Mouse (Mus musculus) cortical plate, adult 2 months (tissue): ENCODE data around the gene Eipr1. TPM values are rescaled to one million over a fixed set of nuclear protein-coding genes. Genes with fewer than 3 reads are reported as not detected.

ENCODE experiments used
- H3K27ac ChIP-seq: fragments of 200-500 bp; 2 replicates; pipeline ENCODE4 v1.5.1; 2012; ENCODE audit warnings: low read length, control low read depth, inconsistent platforms; ENCODE audit not compliant: insufficient read depth
- H3K4me1 ChIP-seq: fragments of 200-500 bp; 2 replicates; pipeline ENCODE4 v1.6.1; 2011; ENCODE audit warnings: low read length; ENCODE audit not compliant: control insufficient read depth, insufficient read depth
- H3K4me3 ChIP-seq: fragments of 200-500 bp; 2 replicates; pipeline ENCODE4 v1.5.1; 2011; ENCODE audit warnings: mild to moderate bottlenecking, low read length, control low read depth; ENCODE audit not compliant: insufficient read depth
- CTCF ChIP-seq: fragments of 200-500 bp; IDR thresholded peaks from 2 replicates; pipeline ENCODE4 v1.5.1; 2011; ENCODE audit warnings: mild to moderate bottlenecking, control low read depth, low read length; ENCODE audit not compliant: insufficient read depth; ENCODE audit errors: extremely low read depth
- POLR2A ChIP-seq: fragments of 200-500 bp; IDR thresholded peaks from 2 replicates; pipeline ENCODE4 v1.6.1; 2011; ENCODE audit warnings: mild to moderate bottlenecking, low read length, control low read depth; ENCODE audit not compliant: insufficient read depth; ENCODE audit errors: extremely low read depth
- polyA plus RNA-seq: library from polyadenylated mRNA; depleted of rRNA; stranded (reverse); fragments of >200 nt; gene quantifications from 2 replicates; pipeline ENCODE4 v1.2.3, GENCODE M21; 2012

The Eipr1 gene
- polyA plus RNA-seq, 1 experiment = 60.1 TPM

- H3K27ac ChIP-seq = no peak overlapping the region
- H3K4me1 ChIP-seq = peaks cover 8% of the 10 kb centered on the region
- TF ChIP-seq POLR2A (no peak), CTCF (no peak)
- no peak overlapping the region for H3K4me3 ChIP-seq
Observed at GRCm38 (mm10) chr12:28835683-28836082, 84.1 kb downstream of the Eipr1 start.

- H3K27ac ChIP-seq = no peak overlapping the region
- TF ChIP-seq POLR2A = no peak
- no peak for TF ChIP-seq CTCF
- H3K4me1 ChIP-seq = peaks cover 8% of the 10 kb centered on the region
- H3K4me3 ChIP-seq = no peak overlapping the region
Observed at GRCm38 (mm10) chr12:28838268-28838667, 86.7 kb downstream of the Eipr1 start.

GRCm38 (mm10) chr12:28838971-28839370 lies 87.4 kb downstream of the Eipr1 start:
- H3K4me3 ChIP-seq = no peak overlapping the region
- peaks cover 8% of the 10 kb centered on the region for H3K4me1 ChIP-seq
- no peak overlapping the region for H3K27ac ChIP-seq
- TF ChIP-seq CTCF (no peak), POLR2A (no peak)

- TF ChIP-seq CTCF = no peak
- TF ChIP-seq POLR2A = no peak
- Histone ChIP-seq H3K27ac (no peak overlapping the region), H3K4me1 (peaks cover 5% of the 10 kb centered on the region), H3K4me3 (no peak overlapping the region)
Observed at GRCm38 (mm10) chr12:28841179-28841698, 89.6 kb downstream of the Eipr1 start.

- H3K4me1 ChIP-seq = no peaks in the 10 kb centered on the region
- TF ChIP-seq POLR2A (no peak), CTCF (no peak)
- no peak overlapping the region for H3K4me3 ChIP-seq
- H3K27ac ChIP-seq = no peak overlapping the region
Observed at GRCm38 (mm10) chr12:28845811-28846210, 94.2 kb downstream of the Eipr1 start.

- no peak overlapping the region for H3K27ac ChIP-seq
- TF ChIP-seq POLR2A (no peak), CTCF (no peak)
- no peak overlapping the region for H3K4me3 ChIP-seq
- H3K4me1 ChIP-seq = no peaks in the 10 kb centered on the region
Observed at GRCm38 (mm10) chr12:28847401-28847800, 95.8 kb downstream of the Eipr1 start.

- no peak overlapping the region for H3K27ac ChIP-seq
- no peaks in the 10 kb centered on the region for H3K4me1 ChIP-seq
- no peak overlapping the region for H3K4me3 ChIP-seq
- no peak for TF ChIP-seq CTCF
- TF ChIP-seq POLR2A = no peak
Observed at GRCm38 (mm10) chr12:28848726-28849612, 97.4 kb downstream of the Eipr1 start.

GRCm38 (mm10) chr12:28859495-28860263 lies 108.1 kb downstream of the Eipr1 start:
- peaks cover 16% of the 10 kb centered on the region for H3K4me1 ChIP-seq
- no peak overlapping the region for H3K4me3 ChIP-seq
- H3K27ac ChIP-seq = peak overlapping the region; percentile 71
- TF ChIP-seq POLR2A (0 out of 2 replicates have a peak, but pooled peaks have one; percentile 10), CTCF (no peak)

GRCm38 (mm10) chr12:28860264-28860560 lies 108.6 kb downstream of the Eipr1 start:
- peaks cover 16% of the 10 kb centered on the region for H3K4me1 ChIP-seq
- H3K4me3 ChIP-seq = no peak overlapping the region
- no peak overlapping the region for H3K27ac ChIP-seq
- TF ChIP-seq POLR2A = no peak
